Mouse (Mus musculus): ENCODE measurements around the gene Slc35f6.
"Not testable (repeated sequence)": the region's sequence is repeated elsewhere in the genome, so short reads cannot be mapped to it uniquely, and the experiment has no call there.

Gene Slc35f6

GRCm38 (mm10) chr5:30655526-30656195 is 7.9 kb downstream of the Slc35f6 start:
- no peak for DNase-seq (ENCODE audit: extremely low read depth, low read depth)

- DNase-seq (ENCODE audit: extremely low read depth, low read depth), result no peak
These were observed 11.3 kb downstream of the Slc35f6 start for GRCm38 (mm10) chr5:30659042-30659441.

DNA sequence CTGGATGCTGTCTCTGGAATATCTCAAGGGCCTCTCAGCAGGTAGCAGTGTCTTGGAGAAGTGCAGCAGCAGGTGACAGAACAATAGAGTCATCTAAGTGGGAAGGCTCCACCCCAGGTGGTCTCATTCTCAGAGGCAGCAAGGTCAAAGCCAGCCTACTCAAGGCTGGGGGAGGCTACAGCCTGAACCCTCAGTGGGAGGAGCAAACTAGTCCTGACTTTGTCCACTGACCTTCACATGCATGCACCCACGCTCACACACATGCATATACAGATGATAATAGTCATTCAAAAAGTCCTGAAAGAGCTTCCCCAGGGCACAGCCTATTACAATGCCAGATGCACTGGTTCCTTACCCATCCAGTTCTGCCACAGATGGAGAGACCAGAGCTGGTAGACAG is 12.5 kb downstream of the Slc35f6 start:
- DNase-seq (ENCODE audit: extremely low read depth, low read depth), result no peak

GRCm38 (mm10) chr5:30660813-30661212 is 13.1 kb downstream of the Slc35f6 start:
- DNase-seq (ENCODE audit: extremely low read depth, low read depth), result no peak

DNA sequence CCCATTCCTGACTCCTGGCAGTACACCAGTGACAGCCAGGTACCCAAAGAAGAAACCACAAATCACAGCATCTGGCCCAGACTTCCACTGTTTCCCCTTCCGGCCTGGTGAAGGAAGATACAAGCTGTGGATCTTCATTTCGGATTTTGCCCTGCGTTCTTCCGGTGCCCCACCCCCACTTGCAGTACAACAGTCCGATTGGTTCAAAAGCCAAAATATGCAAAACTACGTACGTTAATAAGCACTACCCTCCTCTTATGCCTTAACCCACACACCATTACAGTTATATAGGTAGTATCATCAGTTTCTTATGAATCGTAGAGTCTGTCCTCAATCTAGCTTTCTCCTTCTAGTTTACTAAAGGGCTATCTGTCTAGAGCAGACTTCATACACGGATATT is 17.6 kb downstream of the Slc35f6 start:
- DNase-seq (ENCODE audit: extremely low read depth, low read depth), result peak; percentile 74

- no peak for DNase-seq (ENCODE audit: extremely low read depth, low read depth)
These were observed 18.2 kb downstream of the Slc35f6 start for GRCm38 (mm10) chr5:30665968-30666367.

DNA sequence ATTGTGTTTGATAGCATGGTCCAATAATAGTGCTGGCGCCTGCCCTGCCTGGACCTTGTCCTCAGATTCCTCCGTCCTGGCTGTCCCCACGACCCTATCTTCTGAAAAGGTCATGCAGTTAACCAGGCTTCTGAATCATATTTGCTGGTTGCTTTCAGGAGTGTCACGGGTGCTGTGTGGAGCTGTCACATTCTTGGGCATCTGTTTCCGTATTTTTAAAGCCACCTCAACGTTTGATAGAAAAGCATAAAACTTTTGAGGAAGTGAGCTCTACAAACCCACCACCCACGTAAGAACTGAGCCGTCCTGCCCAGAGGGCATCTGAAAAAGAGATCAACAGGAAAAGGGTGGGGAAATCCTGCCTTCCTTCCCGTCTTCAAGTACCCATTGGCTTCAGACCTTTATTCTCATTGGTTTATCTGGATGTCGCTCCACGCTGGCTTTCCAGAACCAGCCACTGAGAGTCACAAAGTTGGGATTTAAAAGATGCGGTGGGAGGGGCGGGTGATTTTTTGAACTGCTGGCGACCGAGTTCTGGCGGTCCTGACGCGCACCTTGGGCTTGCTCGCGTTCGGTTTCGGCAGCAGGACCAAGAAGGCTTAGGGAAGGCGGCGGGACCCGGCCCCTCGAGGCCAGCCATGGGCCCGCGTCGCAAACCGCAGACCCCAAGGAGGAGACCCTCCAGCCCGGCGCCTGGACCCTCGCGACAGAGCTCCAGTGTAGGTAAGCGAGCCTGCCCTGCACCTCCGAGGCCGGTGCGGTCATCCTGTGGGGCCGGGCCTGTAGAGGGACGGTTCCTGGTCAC is 18.9 kb downstream of the Slc35f6 start, which contains the start of gene Cenpa:
TSS of gene Cenpa (plus strand) at position 387 of the 805 bp plus-strand sequence.
- peak; percentile 100 for DNase-seq (ENCODE audit: extremely low read depth, low read depth)

DNA sequence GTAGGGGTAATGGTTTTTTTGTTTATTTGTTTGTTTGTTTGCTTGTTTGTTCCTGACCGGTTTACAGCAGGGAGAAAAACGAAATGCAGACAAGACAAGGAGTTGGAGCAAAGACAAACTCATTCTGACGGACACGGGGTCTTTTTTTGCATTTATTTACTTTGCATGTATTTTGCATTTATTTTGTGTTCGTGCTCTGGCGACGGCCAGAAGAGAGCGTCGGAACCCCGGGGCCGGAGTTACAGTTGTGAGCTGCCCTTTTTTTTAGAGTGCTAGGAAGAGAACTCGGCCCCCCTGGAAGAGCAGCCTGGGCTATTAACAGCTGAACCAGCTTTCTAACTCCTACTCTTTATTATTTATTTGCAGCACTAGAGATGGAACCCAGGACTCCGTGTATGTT is 19.5 kb downstream of the Slc35f6 start:
- DNase-seq (ENCODE audit: extremely low read depth, low read depth), result peak; percentile 31

GRCm38 (mm10) chr5:30667686-30668085 is 20.0 kb downstream of the Slc35f6 start:
- DNase-seq (ENCODE audit: extremely low read depth, low read depth), result peak; percentile 77

- peak; percentile 36 for DNase-seq (ENCODE audit: extremely low read depth, low read depth)
These were observed 21.1 kb downstream of the Slc35f6 start for GRCm38 (mm10) chr5:30668637-30669495.

GRCm38 (mm10) chr5:30669496-30669830 is 21.7 kb downstream of the Slc35f6 start:
- peak; percentile 78 for DNase-seq (ENCODE audit: extremely low read depth, low read depth)

GRCm38 (mm10) chr5:30670091-30670490 is 22.4 kb downstream of the Slc35f6 start:
- peak; percentile 37 for DNase-seq (ENCODE audit: extremely low read depth, low read depth)

DNA sequence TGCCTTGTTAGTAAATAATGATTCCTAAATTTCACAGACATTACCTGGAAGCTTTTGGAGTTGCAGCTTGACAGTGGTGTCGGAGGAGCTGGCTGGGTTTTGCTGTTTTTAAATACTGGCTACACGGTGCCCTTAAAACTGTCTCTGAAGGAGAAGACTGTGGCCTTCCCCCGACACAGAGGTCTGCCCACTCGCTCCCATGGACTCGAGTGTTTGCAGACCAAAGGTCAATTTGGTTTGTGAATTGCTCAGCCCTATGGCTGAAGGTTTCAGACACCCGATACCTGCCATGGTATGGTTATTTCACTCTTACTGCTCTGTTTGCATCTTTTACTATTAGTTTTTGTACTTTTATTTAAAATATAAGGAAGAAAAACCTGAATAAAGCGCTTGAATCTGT is 26.3 kb downstream of the Slc35f6 start:
- no peak for DNase-seq (ENCODE audit: extremely low read depth, low read depth)

DNA sequence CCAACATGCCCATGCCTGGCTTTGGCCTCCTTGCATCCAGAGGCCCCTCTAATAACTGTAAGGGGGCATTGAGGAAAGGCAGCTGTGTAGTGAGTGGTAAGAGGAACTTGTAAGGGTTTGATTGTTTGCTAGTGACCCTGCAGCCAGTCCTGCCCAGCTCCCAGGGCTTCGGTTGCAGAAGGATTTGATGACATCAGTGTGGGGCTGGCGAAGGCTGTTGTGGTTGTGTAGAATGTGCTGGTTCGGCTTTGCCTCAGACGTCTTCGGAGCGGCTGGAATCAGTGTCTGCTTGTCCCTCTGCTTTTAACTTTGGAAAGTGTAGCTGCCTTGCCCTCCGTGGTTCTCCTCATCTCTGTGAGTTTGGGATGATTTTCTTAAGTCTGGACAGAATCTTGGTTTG is 29.1 kb downstream of the Slc35f6 start:
- DNase-seq (ENCODE audit: extremely low read depth, low read depth), result no peak

- DNase-seq (ENCODE audit: extremely low read depth, low read depth), result not testable (repeated sequence)
These were observed 30.3 kb downstream of the Slc35f6 start for GRCm38 (mm10) chr5:30678069-30678468.

DNA sequence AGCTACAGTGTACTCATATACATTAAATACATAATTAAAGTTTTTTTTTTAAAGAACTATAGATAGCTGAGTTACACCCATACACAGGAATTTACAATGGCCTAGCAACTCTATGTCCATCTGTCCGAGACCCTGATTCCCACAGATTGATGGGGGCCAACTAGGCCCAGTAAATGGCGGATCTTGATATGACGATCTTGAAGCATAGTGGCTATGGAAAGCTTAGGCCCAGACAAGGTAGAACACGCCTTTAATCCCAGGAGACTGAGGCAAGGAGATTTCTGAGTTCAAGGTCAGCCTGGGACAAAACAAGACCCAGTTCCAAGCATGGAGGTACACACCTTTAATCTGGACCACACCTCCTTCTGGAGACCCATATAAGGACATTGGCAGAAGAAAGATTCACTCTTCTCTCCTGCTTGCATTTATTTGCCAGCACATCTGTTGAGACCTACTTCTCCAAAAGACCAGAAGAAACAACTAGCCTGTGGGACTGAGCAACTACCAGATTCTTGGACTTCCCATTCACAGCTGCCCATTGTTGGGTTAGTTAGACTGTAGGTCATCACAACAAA is 31.1 kb downstream of the Slc35f6 start:
- no peak for DNase-seq (ENCODE audit: extremely low read depth, low read depth)

- no peak for DNase-seq (ENCODE audit: extremely low read depth, low read depth)
These were observed 31.9 kb downstream of the Slc35f6 start for GRCm38 (mm10) chr5:30679593-30679992.

DNA sequence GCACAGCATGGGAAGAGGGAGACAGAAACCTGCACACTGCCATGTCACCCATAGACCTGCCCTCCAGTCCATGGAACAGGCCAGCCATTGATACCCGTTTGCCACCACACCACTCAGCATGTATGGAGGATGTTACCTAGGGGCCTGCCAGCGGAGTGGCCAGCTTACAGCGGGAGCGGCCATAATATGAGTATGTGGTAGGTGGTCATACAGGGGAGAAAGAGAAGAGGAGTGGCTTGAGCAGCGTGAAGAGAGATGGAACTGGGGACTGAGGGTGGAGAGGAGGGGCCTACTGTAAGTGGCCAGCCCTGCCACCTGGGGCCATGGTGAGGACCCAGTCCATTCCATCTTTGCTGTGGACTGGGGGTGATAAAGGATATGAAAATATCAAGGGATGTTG is 34.2 kb downstream of the Slc35f6 start:
- DNase-seq (ENCODE audit: extremely low read depth, low read depth), result no peak

- DNase-seq (ENCODE audit: extremely low read depth, low read depth), result no peak
These were observed 35.4 kb downstream of the Slc35f6 start for GRCm38 (mm10) chr5:30682967-30683600.

- DNase-seq (ENCODE audit: extremely low read depth, low read depth), result no peak
These were observed 36.3 kb downstream of the Slc35f6 start for GRCm38 (mm10) chr5:30683993-30684392.

GRCm38 (mm10) chr5:30686781-30687180 is 39.0 kb downstream of the Slc35f6 start:
- DNase-seq (ENCODE audit: extremely low read depth, low read depth), result no peak
